Mouse (Mus musculus): ENCODE data around the gene Tmem54.

GRCm38 (mm10) chr4:129097006-129097405 is 8.3 kb upstream of the Tmem54 start:
- TF ChIP-seq POLR2A (IDR thresholded peaks at IDR 0.05; ENCODE audit: low read depth, low read length): no peak
- no peak for TF ChIP-seq CTCF (IDR thresholded peaks at IDR 0.05; ENCODE audit: extremely low read depth, insufficient read length, insufficient replicate concordance, low read depth, low read length)

Data from small intestine, adult 2 months (tissue).